Mouse (Mus musculus) CH12.LX (cell line): ENCODE measurements around the gene Fbll1.

Experiments
- CTCF ChIP-seq, 2 experiments: IDR thresholded peaks in 1 of 2; conservative IDR thresholded peaks in 1 of 2; 2 replicates each; pipeline ENCODE4 v1.5.1; 2011 to 2012; ENCODE audit warnings: low read depth in 2 of 2, low read length in 2 of 2, improper control_type of control experiment in 1 of 2, inconsistent platforms in 1 of 2, mild to moderate bottlenecking in 1 of 2, moderate library complexity in 1 of 2
- EP300 ChIP-seq: IDR thresholded peaks from 2 replicates; pipeline ENCODE4 v1.6.1; 2011; ENCODE audit warnings: low read length, improper control_type of control experiment
- GABPA ChIP-seq: IDR thresholded peaks from 2 replicates; pipeline ENCODE4 v1.6.1; 2012; ENCODE audit warnings: low read depth, low read length, improper control_type of control experiment, inconsistent platforms; ENCODE audit not compliant: insufficient replicate concordance
- KAT2A ChIP-seq: IDR thresholded peaks from 2 replicates; pipeline ENCODE4 v1.6.1; 2012; ENCODE audit warnings: low read length, improper control_type of control experiment, inconsistent platforms; ENCODE audit not compliant: insufficient replicate concordance
- MXI1 ChIP-seq: IDR thresholded peaks from 2 replicates; pipeline ENCODE4 v1.6.1; 2011; ENCODE audit warnings: mild to moderate bottlenecking, low read depth, low read length, improper control_type of control experiment
- UBTF ChIP-seq: IDR thresholded peaks from 2 replicates; pipeline ENCODE4 v1.6.1; 2012; ENCODE audit warnings: low read depth, mild to moderate bottlenecking, inconsistent platforms, low read length, improper control_type of control experiment, moderate library complexity
- USF2 ChIP-seq: conservative IDR thresholded peaks from 2 replicates; pipeline ENCODE4 v1.6.1; 2011; ENCODE audit warnings: low read depth, low read length, improper control_type of control experiment
- ZNF384 ChIP-seq: IDR thresholded peaks from 2 replicates; pipeline ENCODE4 v1.6.1; 2012; ENCODE audit warnings: low read depth, low read length, improper control_type of control experiment, inconsistent platforms

DNA sequence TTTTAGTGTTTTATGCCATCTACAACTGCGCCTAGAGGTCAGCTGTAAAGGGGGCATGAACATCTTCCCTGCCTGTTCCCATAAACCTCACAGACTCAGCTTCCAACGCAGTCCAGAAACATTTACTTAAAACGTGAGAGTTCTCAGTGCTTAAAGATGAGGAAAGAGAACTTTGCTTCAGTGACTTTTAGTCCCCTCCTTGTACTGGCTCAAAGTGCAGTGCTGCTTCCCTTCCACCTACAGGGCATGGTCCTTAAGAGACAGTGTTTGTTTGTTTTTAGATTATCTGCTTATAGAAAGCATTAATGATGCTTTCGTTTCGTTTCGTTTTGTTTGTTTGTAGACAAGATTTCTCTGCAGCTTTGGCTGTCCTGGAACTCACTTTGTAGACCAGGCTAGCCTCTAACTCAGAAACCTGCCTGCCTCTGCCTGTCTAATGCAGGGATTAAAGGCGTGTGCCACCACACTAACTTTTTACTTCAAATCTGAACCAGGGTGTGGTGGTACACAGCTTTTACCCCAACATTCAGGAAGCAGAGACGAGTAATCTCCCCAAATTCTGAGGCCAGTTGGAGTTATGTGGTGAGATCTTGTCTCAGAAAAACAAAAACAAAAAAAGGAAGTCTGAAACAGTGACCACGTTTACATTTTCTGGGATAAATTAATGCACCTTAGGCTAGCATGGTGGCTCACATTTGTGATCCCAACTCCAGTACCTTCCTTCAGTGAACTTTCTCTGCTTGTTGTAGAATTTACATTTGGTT, 27.8 kb downstream of the Fbll1 start:
- TF ChIP-seq GABPA (no peak), USF2 (no peak), MXI1 (no peak), UBTF (no peak), EP300 (no peak), CTCF (conservative IDR thresholded peaks at IDR 0.05 in 1 of 2, IDR thresholded peaks at IDR 0.05 in 1 of 2; ENCODE audit: low read depth in 2 of 2, low read length in 2 of 2) (no peak), KAT2A (no peak), ZNF384 (no peak)
